Mouse (Mus musculus) CD4-positive naive resting alpha-beta T cell, adult 57 days (primary cell): ENCODE results near the gene Gm21731. TPM values are rescaled to one million over a fixed set of nuclear protein-coding genes. Genes with fewer than 3 reads are reported as not detected.

Experiments
- total RNA-seq: library from RNA; stranded (reverse); gene quantifications from one replicate; pipeline ENCODE4 v1.2.4, GENCODE M21; 2023

Gm21731 gene
- not detected for total RNA-seq

GRCm38 (mm10) chr13:120238811-120239210, at the start of gene Gm21731:
Gene Gm21731, plus strand, starts transcription at chr13:120239111.

GRCm38 (mm10) chr13:120215847-120216246, 23.1 kb upstream of the Gm21731 start, which contains the start of gene Gm21762:
Gene Gm21762, minus strand, starts transcription at chr13:120215947.

GRCm38 (mm10) chr13:120262870-120263269, 24.0 kb downstream of the Gm21731 start, which contains the start of gene AF067061:
Gene AF067061, plus strand, starts transcription at chr13:120263114.

Other genes starting within 250 kb of the Gm21731 start
- gene Gm36079, start 212.1 kb upstream of the Gm21731 start, total RNA-seq, result not detected
- gene Gm21188, start 186.9 kb upstream of the Gm21731 start, total RNA-seq, result not detected
- not detected for gene Gm20767, start 98.9 kb upstream of the Gm21731 start, total RNA-seq
- gene Gm21818, start 66.7 kb upstream of the Gm21731 start, total RNA-seq, result not detected
- gene Gm21762, start 23.2 kb upstream of the Gm21731 start, total RNA-seq, result not detected
- gene AF067061, start 24.0 kb downstream of the Gm21731 start, total RNA-seq, result not detected
- gene BC147527, start 61.3 kb downstream of the Gm21731 start, total RNA-seq, result 7.1 TPM
- not detected for gene Tcstv3, start 77.8 kb downstream of the Gm21731 start, total RNA-seq